Mouse (Mus musculus) heart, postnatal 0 days (tissue): Measurements from ENCODE around the gene Smyd3.

Experiments
- CTCF ChIP-seq: IDR thresholded peaks from 2 replicates; pipeline ENCODE4 v1.5.1; 2016; ENCODE audit warnings: antibody characterized with exemption, control low read depth, low read depth
- EP300 ChIP-seq: IDR thresholded peaks from 2 replicates; pipeline ENCODE4 v1.6.1; 2016; ENCODE audit warnings: antibody characterized with exemption, low read depth

GRCm38 (mm10) chr1:179055760-179056159, 462.1 kb downstream of the Smyd3 start:
- TF ChIP-seq CTCF = no peak
- TF ChIP-seq EP300 = no peak
